Mouse (Mus musculus) lung, embryonic 16.5 days (tissue): ENCODE measurements around the gene Ptx4. TPM values are rescaled to one million over a fixed set of nuclear protein-coding genes. Genes with fewer than 3 reads are reported as not detected.
"Not testable (repeated sequence)": the region's sequence is repeated elsewhere in the genome, so short reads cannot be mapped to it uniquely, and the experiment has no call there.

Experiments used
- ATAC-seq: fragments of 200-750 bp; cut with Nextera tagmentation; 2 replicates; pipeline ENCODE4 v1.8.0; 2017; ENCODE audit warnings: low read depth, mild to moderate bottlenecking, moderate library complexity
- H3K27ac ChIP-seq: fragments of 300-500 bp; sonication (generic); 2 replicates; pipeline ENCODE4 v1.5.1; 2014; ENCODE audit warnings: mild to moderate bottlenecking, control low read depth, low read length
- H3K27me3 ChIP-seq: fragments of 300-500 bp; sonication (generic); 2 replicates; pipeline ENCODE4 v1.6.1; 2014; ENCODE audit warnings: low read depth, low read length, mixed read lengths; ENCODE audit not compliant: control insufficient read depth, insufficient read depth
- H3K36me3 ChIP-seq: fragments of 300-500 bp; sonication (generic); 2 replicates; pipeline ENCODE4 v1.6.1; 2014; ENCODE audit warnings: low read length; ENCODE audit not compliant: control insufficient read depth, insufficient read depth
- H3K4me1 ChIP-seq: fragments of 300-500 bp; sonication (generic); replicated peaks from 2 replicates; pipeline ENCODE4 v1.6.1; 2014; ENCODE audit warnings: low read length, mixed read lengths; ENCODE audit not compliant: control insufficient read depth, insufficient read depth
- H3K4me2 ChIP-seq: fragments of 300-500 bp; sonication (generic); 2 replicates; pipeline ENCODE4 v1.6.1; 2014; ENCODE audit warnings: low read depth, low read length, control low read depth
- H3K4me3 ChIP-seq: fragments of 300-500 bp; sonication (generic); 2 replicates; pipeline ENCODE4 v1.5.1; 2014; ENCODE audit warnings: mild to moderate bottlenecking, low read length, control low read depth
- H3K9ac ChIP-seq: fragments of 300-500 bp; sonication (generic); 2 replicates; pipeline ENCODE4 v1.6.1; 2014; ENCODE audit warnings: low read length, control low read depth
- H3K9me3 ChIP-seq: fragments of 300-500 bp; sonication (generic); 2 replicates; pipeline ENCODE4 v1.6.1; 2016; ENCODE audit warnings: low read length; ENCODE audit not compliant: control insufficient read depth
- WGBS: fragments of 180-500 bp; shearing (Covaris S2); extraction: QIAGEN DNeasy Blood & Tissue Kit; methylation state at CpG from one replicate; pipeline ENCODE4 v1.1.7; 2014; 5-methylcytosine and 5-hydroxymethylcytosine counted together
- polyA plus RNA-seq: library from polyadenylated mRNA; unstranded; fragments of >200 nt; fragmentation: Nextera tagmentation; extraction: Ambion mirVana; gene quantifications from 2 replicates; pipeline ENCODE4 v1.2.1, GENCODE M21; 2015

The Ptx4 gene
- polyA plus RNA-seq, 1 experiment from 2014 or later: not detected

DNA sequence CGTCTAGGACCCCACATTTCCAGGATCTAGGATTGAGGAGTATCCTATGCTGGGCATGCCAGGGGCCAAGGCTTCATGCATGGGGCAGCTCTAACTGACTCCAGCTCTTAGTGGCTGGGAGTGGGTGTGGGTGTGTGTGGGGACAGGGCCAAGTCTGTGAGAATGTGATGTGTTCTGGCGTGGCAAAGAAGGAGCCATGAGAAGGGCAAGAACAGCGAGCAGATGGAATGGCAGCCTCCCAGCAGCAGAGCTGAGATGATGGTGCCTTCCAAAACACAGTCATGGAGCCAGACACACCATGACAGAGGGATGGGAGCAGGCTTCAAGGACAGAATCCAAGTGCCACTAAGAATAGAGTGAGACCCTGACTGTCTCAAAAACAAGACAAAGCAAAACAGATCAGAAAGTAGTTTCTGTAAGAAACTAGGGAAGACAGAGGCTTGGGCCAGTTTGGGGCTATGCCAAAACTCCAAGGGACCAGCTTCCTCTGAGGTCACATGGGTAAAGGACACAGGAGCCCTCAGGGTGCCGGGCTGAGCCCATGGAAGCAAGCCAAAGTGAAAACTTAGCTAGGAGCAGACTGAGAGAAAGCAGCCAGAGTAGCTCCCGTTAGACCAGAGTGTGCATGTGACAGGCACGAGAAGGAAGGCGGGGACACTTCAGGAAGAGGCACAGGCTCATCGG, 8.7 kb upstream of the Ptx4 start:
- H3K4me1 ChIP-seq: peaks cover 17% of the 10 kb centered on the region
- ATAC-seq: peak; percentile 21; the same call in 1 of the 2 replicates
- H3K4me2 ChIP-seq: no peak overlapping the region
- peak overlapping the region; percentile 1; the same call in 1 of the 2 replicates for H3K9ac ChIP-seq
- H3K27ac ChIP-seq: peak overlapping the region; percentile 35
- H3K36me3 ChIP-seq: peaks cover 21% of the 10 kb centered on the region
- H3K9me3 ChIP-seq: no peaks in the 10 kb centered on the region
- WGBS: 52% methylated on average over 8 of the region's 8 CpGs
- no peak overlapping the region for H3K4me3 ChIP-seq
- no peaks in the 10 kb centered on the region for H3K27me3 ChIP-seq

DNA sequence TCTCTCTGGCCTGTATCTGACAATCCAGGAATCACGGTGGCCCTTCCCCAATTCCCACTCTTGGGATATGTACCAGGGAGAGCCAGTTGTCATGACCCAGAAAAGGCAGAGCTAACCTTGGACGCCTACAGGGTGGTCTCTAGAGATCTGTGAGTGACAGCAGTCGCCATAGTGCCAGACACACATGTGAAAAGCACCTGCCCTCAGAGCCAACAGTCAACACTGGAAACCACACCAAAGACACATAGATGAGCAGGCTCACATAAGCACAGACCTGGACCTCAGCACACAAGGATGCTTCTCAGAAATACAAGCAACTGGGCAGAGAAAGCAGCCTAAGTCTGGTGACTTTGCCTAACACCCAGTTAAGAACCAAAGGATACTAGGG, 8.1 kb upstream of the Ptx4 start:
- Histone ChIP-seq H3K27me3 (no peaks in the 10 kb centered on the region), H3K4me1 (peaks cover 17% of the 10 kb centered on the region), H3K9ac (peak overlapping the region; percentile 1; the same call in 1 of the 2 replicates), H3K4me3 (no peak overlapping the region), H3K9me3 (no peaks in the 10 kb centered on the region), H3K4me2 (no peak overlapping the region), H3K36me3 (peaks cover 18% of the 10 kb centered on the region), H3K27ac (peak overlapping the region; percentile 35)
- WGBS: 58% methylated on average over 3 of the region's 3 CpGs
- ATAC-seq: no peak

DNA sequence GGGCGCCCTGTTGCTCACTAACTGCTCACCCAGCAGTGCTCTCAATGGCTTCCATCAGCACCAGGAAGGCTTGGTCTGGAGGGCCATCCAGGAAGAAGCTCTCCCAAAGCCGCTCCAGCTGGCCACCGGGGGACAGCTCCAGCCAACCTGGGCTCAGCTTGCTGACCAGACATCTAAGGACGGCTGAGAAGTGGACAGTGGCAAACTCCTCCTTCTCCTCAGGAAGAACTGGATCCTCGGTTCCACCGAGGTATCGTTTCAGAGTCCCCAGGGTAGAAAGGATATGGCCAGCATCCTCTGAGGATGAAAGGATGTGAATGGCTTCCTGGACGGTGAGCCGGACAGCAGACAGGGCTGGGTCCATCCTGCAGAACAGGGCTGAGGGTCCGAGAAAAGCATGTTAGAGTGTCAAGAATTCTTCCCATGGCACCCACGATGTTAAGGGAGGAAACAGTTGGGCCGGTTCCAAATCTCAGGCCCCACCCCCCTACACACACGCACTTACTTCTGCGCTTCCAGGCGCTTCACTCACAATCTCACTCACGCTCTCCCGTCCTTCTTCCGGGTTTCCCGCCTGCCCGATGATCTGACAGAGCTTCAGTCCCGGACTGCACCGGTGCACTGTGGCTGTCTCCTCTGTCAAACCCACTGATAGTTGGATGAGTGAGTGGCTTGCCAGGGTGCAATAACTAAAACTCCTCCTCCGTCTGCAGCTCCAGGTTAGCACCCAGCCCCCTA, 5.5 kb upstream of the Ptx4 start:
- Histone ChIP-seq H3K9ac (peak overlapping the region; percentile 83), H3K4me2 (peak overlapping the region; percentile 94), H3K9me3 (no peaks in the 10 kb centered on the region), H3K4me1 (peaks cover 17% of the 10 kb centered on the region), H3K4me3 (peak overlapping the region; percentile 73), H3K27me3 (no peaks in the 10 kb centered on the region; the same call in 1 of the 2 replicates), H3K36me3 (0 out of 2 replicates have a peak, but pooled peaks cover 8% of the 10 kb centered on the region), H3K27ac (peak overlapping the region; percentile 94)
- peak; percentile 60 for ATAC-seq
- 7% methylated on average over 23 of the region's 23 CpGs for WGBS

DNA sequence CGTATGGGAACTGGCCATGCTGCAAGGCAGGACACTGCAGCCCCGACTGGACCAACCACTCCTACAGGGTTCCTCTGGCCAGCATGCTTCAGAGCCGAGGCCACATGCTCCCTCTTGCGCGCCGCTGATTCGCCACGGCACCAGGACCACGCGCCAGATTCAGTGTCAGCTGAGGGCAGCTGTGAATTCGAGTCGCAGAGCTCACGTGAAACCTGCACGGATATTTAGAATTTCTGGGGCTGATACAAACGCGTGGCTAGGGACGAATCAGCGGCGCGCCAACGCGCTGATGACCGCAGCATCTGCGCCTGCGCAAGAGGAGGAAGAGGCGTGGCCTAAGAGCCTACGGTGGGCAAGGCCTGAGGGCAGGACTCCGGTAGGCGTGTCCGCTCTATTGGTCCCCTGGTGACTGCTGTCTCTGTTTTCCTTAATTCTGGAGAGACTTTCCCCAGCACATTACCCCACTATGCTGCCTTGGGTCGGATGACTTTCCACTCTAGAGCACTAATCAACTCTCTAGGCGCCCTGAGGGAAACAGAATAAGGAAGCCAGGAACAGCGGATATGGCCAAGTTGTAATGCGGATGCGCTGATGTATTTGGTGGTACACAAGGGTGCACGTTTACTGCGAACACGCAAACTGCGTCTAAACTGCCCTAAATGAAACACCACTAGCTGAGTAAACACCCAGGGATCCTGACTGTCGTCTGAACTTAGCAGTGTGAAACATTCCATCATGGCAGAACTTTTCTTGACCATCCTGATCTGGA, 4.7 kb upstream of the Ptx4 start, which contains the start of gene Telo2:
Gene Telo2, minus strand, starts transcription at position 304 of the 769 bp plus-strand sequence.
- Histone ChIP-seq H3K27ac (peak within 1 kb of the TSS; percentile 94), H3K9ac (peak within 1 kb of the TSS; percentile 83), H3K36me3 (0 out of 2 replicates have a peak, but pooled peaks cover 3% of the 10 kb centered on the region), H3K4me1 (peaks cover 17% of the 10 kb centered on the region), H3K27me3 (no peaks in the 10 kb centered on the region; the same call in 1 of the 2 replicates), H3K4me3 (peak within 1 kb of the TSS; percentile 73), H3K4me2 (peak within 1 kb of the TSS; percentile 94), H3K9me3 (no peaks in the 10 kb centered on the region)
- 5% methylated on average over 40 of the region's 40 CpGs for WGBS
- ATAC-seq: peak; percentile 95

DNA sequence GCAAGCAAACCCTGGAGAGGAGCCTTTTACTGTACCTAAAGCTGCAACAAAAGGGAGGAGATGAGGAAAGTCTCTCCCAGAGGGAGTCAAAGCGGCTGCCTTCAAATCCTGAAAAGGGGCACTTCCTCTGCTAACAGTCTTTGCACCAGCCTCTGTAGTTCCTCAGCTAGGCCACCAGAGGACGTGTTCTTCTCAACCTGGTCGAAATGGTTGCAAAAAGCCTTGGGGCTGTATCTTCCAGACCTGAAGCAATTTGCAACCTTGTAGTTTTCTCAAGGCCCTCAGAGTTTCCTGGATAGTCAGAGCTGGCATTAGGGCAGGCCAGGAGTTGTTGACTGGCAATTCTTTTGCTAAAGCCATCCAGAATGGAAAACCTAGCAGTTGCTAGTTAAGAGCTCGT, 3.3 kb upstream of the Ptx4 start:
- 31% methylated on average over 4 of the region's 4 CpGs for WGBS
- H3K36me3 ChIP-seq: no peaks in the 10 kb centered on the region
- no peak overlapping the region for H3K4me3 ChIP-seq
- no peaks in the 10 kb centered on the region for H3K9me3 ChIP-seq
- no peak overlapping the region for H3K9ac ChIP-seq
- H3K4me2 ChIP-seq: no peak overlapping the region
- H3K27ac ChIP-seq: no peak overlapping the region
- no peak for ATAC-seq
- peaks cover 16% of the 10 kb centered on the region for H3K4me1 ChIP-seq
- H3K27me3 ChIP-seq: no peaks in the 10 kb centered on the region; the same call in 1 of the 2 replicates

DNA sequence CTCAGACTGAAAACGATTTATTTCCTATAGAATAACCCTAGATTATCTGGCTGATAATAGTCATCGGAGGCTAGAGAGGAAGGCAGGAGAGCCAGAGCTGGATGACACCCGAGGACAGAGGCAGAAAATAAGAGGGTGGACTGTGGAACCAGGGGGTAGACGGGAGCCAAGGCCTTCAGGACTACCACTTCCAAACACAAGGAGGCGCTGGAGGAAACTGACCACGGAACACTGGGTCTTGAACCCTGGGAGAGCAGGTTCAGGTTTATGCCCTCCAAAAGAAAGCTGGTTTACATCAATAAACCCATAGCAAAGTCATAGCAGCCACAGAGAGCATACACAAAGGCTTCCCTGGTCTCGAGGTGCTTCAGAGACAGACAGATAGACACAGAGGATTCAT, 3.4 kb downstream of the Ptx4 start:
- Histone ChIP-seq H3K27ac (no peak overlapping the region), H3K27me3 (no peaks in the 10 kb centered on the region; the same call in 1 of the 2 replicates), H3K9me3 (no peaks in the 10 kb centered on the region), H3K4me3 (no peak overlapping the region), H3K4me1 (no peaks in the 10 kb centered on the region), H3K36me3 (no peaks in the 10 kb centered on the region), H3K4me2 (no peak overlapping the region), H3K9ac (no peak overlapping the region)
- WGBS: 20% methylated on average over 7 of the region's 7 CpGs
- no peak for ATAC-seq

DNA sequence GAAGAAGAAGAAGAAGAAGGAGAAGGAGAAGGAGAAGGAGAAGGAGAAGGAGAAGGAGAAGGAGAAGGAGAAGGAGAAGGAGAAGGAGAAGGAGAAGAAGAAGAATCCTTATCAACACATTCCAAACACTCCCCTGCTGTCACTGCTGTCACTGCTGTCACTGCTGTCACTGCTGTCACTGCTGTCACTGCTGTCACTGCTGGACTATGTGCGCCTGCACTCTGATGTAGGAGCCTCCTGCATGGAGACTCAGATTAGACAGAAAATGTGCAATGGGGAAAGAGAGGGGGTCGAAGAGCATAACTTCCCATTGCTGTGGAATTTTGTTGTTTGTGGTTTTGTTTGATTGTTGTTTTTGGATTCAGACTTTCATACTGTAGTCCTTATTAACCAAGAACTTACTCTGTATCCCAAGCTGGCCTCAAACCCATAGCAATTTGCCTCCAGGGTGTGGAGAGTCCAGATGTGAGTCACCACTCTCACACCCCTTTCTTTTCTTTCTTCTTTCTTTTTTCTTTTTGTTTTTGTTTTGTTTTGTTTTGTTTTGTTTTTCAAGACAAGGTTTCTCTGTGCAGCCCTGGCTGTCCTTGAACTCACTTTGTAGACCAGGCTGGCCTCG, 5.0 kb downstream of the Ptx4 start:
- not testable (repeated sequence) for H3K27me3 ChIP-seq, H3K27ac ChIP-seq, H3K9me3 ChIP-seq, H3K36me3 ChIP-seq, H3K9ac ChIP-seq, H3K4me2 ChIP-seq, H3K4me3 ChIP-seq, ATAC-seq, H3K4me1 ChIP-seq
- 71% methylated on average over 3 of the region's 3 CpGs for WGBS

DNA sequence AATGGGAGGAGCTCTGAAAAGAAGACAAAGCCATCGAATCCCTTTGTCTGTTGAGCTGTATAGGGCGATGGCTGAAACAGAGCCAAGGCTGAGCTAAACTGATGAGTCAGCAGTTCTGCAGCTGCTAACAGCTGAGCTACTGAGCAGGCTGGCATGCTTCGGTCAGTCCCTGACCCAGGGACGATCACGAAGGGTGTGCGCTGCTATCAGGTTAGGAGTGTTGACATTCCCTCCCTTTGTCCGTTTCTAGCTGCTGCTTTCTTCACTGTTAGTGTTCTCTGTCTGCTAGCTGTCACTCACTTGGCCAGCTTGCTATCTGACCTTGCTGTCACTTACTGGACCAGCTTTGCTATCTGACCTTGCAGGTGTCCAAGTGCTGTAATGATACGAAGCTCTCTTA, 6.5 kb downstream of the Ptx4 start:
- Histone ChIP-seq H3K4me1 (no peaks in the 10 kb centered on the region), H3K27me3 (no peaks in the 10 kb centered on the region), H3K4me2 (no peak overlapping the region), H3K27ac (no peak overlapping the region), H3K9ac (no peak overlapping the region), H3K4me3 (no peak overlapping the region), H3K9me3 (no peaks in the 10 kb centered on the region), H3K36me3 (no peaks in the 10 kb centered on the region)
- 35% methylated on average over 8 of the region's 8 CpGs for WGBS
- no peak for ATAC-seq
